Mouse (Mus musculus) common myeloid progenitor, adult 5-6 weeks (primary cell): ENCODE measurements around the gene Aldh4a1. TPM values are rescaled to one million over a fixed set of nuclear protein-coding genes. Genes with fewer than 3 reads are reported as not detected.

Experiments
- ATAC-seq: replicated peaks from 2 replicates; pipeline ENCODE4 v1.8.0; 2016; ENCODE audit warnings: low read depth, mild to moderate bottlenecking, moderate TSS enrichment, inconsistent platforms; ENCODE audit not compliant: poor library complexity, severe bottlenecking
- total RNA-seq: library from RNA; stranded (forward); fragments of 200-1000, 187-1606 nt; gene quantifications from 2 replicates; pipeline ENCODE4 v1.2.3, GENCODE M21; 2017

Gene Aldh4a1
- 9.1 and 11.2 TPM in 2 replicates for total RNA-seq

DNA sequence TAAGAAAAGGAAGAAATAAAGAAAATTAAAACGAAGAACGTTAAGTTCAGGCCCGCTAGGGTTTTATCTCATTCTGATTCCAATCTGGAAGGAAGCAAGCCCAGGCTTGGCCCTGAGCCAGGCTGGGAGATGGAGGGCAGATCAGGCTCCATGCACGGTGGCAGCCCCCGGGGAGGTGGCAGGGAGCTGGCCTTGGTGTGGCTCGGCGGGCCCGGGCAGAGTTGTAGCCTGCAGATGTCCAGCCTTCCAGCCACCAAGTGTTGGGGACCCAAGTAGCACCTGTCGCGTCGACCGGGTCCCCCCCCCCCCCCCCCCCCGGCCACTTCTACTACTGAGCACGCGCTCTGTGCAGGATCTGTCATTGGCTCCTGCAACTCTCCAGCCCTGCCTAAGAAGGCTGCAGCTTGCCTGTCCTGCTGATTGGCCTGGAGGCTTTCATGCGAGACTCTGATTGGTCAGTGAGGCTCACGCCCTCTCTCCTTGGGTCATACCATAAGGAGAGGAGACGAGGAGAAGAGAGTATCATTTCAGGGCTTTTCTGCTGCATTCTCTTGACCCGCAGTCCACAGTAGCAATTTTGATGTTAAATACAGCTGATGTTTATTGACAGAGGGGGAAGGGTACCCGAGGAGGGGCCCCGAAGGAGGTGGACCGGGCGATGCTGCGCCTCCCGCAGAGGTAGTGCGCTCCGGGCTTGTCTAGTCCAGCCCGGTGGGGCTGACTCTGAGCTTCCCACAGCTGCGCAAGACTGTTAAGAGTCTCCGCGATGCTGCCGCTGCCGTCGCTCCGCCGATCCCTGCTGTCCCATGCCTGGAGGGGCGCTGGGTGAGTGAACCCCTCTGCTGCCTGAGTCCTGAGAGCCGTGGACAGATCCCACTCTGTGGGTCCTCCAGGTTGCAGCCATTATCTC, at the start of gene Aldh4a1:
Aldh4a1 (plus strand) TSS at position 494 of the 910 bp plus-strand sequence.
- ATAC-seq, result peak; percentile 98

DNA sequence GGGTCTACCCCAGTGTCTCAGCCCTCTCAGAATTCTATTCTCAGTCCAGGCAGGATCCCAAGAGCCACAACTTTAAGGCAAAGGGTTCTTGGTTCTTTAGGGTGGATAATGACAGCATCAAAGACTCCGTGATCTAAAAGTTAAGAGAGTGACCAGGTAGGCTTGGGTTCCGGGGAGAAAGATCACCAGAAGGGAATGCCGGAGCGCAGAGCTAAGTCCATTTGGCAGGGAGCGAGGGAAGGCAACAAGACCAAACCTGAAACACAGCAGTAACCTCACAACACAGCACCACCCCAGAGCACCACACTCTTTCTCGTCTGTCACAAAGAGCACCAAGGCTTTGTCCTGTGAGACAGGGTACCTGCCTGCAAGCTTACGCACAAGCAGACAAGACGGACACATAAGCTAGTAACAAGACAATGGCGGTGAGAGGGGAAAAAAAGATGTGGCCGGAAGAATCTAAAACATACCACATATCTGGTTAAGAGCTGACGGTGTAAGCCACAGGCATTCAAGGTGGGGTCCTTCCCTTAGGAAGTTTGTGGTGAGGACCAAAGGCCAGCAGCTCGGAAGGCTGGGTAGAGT, 49.6 kb upstream of the Aldh4a1 start:
- no peak for ATAC-seq

DNA sequence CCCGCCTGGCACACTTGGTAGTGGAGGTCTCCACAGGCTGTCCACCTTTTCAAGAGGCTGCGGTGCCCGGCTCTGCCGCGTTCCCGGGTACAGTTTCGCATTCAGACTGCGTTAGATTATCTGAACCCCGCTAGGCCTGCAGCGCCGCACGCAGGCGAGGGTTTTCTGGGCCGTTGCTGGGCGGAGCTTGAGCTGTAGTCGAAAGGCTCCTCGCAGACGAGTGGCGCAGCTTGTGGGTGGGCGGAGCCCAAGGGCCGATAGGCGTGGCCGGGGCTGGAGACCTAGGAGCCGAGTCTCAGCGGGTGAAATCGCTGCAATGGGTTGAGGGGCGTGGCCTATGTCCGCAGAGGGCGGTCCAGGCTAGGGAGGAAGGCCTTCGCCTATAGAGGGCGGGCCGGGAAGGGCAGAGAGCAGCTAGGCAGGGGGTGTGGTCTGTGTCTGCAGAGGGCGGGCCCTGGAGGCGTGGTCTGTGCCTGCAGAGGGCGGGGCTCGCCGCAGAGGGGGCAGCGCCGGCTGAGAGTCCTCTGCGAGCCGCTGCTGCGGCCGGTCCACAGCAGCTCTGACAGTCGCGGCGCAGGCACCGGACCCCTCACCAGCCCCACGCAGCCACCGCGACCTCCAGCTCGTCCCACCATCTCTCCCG, 48.4 kb upstream of the Aldh4a1 start:
- peak; percentile 93 for ATAC-seq

DNA sequence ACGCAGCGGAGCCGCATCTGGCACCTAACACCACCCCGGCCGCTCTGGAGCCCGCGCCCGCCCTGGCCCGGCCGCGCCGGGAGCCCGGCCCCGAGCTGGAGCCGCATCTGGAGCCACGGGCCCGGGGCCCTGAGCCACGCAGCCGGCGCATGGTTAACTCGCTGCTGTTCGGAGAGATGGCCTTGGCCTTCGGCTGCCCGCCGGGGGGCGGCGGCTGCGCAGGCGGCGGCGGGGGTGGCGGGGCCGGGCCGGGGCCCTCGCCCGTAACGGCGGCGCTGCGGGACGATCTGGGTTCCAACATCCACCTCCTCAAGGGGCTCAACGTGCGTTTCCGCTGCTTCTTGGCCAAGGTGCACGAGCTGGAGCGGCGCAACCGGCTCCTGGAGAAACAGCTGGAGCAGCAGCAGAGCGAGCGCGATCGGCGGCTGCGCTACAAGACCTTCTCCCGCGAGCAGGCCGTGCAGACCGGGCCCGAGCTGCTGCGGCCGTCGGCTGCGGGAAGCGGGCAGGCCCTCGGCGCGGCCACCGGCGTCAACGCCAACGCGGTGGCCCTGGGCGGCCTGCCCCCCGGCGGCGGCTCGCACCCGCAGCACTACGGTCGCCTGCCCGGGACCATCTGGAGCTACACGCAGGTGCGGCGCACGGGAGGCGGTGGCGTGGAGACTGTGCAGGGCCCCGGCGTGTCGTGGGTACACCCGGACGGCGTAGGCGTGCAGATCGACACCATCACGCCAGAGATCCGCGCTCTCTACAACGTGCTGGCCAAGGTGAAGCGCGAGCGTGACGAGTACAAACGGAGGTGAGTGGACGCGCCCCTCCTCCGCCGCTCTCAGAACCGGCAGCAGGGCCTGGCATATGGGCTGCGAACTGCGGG, 47.6 kb upstream of the Aldh4a1 start:
- ATAC-seq, result no peak

DNA sequence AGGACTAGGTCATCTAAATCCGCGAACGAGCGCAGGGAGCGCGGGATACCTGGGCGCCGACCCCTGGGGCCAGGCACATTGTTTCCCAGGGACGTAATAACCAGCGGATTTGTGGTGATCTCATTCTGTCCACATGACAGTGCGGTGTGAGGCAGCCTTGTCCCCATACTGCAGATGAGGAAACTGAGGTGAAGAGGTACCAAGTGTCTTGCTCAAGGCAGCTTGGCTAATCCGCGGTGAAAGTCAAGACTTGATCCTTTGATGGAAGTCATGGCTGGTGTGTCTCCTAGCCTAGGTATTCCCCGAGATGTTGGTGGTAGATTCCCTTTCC, 47.0 kb upstream of the Aldh4a1 start:
- ATAC-seq, result no peak

DNA sequence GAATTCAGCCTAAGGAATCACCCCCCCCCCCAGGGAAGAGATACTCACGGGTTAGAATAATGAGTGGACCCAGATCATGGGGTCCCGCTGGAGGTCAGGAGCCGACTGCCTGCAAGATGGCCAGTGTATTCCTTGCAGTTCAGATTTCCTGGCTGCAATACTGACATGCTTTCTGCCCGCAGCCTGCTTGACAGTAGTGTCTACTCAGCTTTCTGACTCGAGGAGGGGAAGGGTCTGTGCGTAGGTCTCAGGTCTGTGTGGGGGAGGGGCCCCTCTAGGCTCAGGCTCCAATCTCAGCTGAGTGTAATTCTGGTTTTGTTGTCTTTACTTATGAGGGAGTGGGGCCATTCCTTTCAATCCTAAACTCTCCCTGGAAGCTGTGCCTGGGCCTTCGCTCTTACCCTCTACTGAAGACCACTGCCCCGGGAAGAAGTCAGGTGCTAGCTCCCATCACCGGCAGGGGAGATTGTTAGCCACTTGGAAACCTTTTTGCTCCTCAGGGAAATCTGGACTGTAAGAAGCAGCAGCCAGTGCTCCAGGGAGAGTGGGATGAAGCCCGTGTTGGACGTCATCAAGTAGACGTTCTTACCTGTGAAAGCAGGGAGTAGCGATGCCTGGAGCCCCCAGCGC, 46.3 kb upstream of the Aldh4a1 start:
- no peak for ATAC-seq

DNA sequence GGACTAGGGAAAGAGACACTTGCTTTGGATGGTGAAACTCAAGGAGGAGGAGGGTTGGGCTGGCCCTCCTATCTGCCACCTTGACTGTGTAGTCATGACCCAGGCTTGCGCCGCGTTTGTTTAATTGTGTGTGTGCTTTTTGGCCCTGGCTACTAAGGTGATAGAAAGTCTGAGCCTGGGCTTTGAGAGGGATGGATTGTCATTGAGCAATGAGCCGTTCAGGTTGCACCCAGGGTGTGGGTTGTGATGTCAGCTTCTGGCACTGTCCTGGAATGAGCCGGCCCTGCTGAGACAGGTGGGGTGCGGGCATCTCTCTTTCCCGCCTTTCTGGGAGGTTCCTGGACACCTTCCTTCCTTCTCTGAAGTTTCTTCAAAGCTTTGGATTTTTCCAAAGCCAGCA, 45.7 kb upstream of the Aldh4a1 start:
- no peak for ATAC-seq

DNA sequence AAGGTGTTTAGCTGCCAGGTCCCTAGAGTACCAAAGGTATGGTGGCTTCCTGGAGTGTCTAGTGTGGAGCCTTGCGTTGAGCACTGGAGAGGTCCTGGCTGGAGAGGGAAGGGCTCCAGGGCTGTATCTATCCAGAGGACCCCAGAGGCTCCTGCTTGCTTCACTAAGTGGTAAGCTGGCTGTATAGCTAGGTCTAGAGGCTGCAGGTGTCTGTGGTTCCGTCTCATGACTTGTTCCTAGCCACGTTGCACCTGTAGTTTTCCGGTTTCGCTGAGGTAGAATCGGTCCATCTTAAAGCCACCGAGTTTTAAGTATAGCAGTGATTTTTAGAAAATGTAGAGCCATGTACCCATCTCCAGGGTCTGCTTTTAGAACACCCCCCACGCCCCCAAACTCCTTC, 44.3 kb upstream of the Aldh4a1 start:
- ATAC-seq, result no peak

DNA sequence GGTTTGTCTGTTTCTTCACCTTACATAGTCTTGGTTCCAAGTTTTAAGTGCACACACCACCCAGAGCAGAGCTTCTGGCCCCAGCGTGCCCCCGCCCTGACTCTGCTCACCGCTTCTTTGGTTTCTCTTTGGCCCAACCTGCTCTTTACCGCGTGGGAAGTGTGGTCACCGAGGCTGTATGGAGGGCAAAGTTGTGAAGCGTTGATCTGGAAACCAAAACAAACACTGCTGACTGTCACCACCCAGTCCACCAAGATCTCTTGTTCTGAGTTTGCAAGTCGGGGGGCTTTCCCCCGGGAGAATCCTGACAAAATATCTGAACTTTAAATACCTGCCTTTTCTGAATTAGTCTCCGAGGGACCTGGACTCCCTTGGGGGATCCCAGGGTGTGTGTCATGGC, 43.7 kb upstream of the Aldh4a1 start:
- ATAC-seq, result peak; percentile 8; the same call in 1 of the 2 replicates

DNA sequence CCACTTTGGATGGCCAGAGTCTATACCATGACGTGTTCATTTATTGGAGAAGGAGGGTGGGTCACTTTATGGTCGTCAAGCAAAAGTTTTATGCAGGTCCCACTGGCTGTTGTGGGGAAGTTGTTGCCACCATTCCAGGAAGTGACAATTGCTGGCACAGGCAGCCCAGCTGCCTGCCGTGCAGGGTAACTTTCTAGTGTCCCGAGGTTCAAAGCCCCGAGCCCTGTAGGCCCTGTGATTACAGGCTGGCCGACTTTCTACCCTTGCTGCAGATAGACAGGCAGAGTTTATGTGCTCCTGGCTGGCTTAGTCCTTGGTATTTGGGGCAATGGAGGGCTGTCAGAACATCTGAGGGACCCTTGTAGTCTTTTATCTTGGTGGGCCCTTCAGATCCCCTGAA, 43.2 kb upstream of the Aldh4a1 start:
- ATAC-seq, result peak; percentile 27; the same call in 1 of the 2 replicates

DNA sequence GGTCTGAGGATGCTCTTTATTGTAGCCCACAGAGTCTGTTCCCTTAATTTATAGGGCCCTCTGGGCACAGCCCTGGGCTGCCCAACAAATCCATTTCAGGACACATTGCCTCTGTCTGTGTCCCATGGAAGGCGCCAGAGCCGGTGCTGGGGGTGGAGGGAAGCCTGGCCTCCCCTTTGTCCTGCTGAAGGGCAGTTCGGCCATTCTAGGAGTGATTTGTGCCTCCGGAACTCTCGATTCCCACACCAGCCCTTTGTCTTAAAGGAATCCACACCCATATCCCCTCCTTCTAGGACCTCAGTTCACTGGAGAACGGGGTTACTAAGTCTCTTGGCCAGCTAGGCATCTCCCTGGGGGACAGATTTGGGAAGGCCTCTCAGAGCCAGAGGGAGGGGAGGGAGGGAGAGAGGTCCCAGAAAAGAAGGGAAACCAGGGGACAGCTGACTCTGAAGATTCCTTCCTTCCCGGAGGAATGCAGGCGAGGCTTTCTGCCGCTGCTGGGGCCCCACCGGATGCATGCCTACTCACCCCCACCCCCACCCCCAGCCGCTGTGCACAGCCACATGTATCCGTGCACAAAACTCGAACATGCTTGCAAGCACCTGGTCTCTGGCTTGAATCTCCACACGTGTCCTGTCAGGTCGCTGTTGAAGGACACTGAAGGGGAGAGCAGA, 41.9 kb upstream of the Aldh4a1 start:
- no peak for ATAC-seq

DNA sequence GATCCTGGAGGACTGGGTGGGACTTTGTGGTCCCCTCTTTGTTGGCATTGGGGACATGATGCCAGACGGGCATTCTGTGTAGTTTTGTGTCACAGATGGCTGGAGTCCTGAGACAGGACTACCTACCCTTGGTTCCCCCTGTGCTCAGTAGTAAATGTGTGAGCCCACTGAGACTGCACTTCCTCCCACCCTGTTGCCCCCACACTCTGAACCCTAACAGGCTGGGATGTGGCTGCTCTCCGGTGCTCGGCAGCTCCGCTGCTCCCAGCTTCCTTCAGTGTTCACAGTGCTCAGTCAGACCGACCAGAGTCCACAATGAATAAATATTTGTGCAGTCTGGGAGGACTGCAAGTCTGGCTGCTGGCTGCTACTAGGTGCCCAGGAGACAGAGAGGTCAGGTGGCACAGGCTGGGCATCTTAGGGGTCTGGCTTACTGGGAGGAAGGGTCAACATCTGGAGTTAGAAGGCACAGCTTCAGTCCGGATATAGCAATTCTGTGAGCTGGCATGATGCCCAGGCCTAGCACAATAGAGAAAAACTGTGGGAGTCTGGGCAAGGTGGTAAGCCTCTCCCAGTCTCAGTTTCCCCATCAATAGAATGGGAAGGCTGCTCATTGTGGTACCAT, 41.1 kb upstream of the Aldh4a1 start:
- no peak for ATAC-seq

DNA sequence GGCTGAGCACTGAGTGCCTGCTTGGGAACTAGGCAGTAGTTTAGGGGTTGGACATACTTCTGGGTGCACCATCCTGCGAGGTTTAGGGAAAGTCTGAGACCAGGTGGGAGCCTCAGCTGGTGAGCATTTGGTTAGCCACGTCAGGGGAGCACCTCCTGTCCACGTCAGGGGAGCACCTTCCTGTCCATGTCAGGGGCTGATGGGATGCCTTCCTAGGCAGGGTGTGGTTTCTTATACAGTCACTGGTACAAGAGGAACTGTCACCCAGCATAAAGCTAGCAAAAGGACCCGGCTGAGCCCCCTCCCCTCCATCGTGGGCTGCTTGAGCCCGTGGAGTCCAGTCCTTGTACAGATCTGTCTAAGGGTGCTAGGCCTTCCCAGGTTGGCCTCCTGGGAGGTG, 40.3 kb upstream of the Aldh4a1 start:
- ATAC-seq, result no peak

DNA sequence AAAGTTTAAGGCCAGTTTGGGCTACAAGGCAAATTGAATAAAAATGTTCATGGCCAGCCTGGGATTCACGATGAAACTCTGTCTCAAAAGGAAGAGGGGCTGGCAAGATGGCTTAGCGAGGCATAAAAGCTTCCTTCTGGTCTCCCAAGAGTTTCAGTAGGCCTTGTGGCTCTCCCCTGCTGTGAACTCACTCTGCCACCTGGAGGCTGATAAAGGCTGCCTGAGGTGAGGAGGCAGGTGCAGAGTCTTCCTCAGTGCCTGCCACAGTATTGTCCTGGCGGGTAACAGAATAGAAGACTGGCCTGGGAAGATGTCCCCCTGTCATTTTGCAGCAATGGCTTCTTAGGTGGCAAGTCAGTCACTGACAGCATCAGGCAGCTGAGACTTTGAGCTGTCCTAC, 39.8 kb upstream of the Aldh4a1 start:
- ATAC-seq, result no peak

DNA sequence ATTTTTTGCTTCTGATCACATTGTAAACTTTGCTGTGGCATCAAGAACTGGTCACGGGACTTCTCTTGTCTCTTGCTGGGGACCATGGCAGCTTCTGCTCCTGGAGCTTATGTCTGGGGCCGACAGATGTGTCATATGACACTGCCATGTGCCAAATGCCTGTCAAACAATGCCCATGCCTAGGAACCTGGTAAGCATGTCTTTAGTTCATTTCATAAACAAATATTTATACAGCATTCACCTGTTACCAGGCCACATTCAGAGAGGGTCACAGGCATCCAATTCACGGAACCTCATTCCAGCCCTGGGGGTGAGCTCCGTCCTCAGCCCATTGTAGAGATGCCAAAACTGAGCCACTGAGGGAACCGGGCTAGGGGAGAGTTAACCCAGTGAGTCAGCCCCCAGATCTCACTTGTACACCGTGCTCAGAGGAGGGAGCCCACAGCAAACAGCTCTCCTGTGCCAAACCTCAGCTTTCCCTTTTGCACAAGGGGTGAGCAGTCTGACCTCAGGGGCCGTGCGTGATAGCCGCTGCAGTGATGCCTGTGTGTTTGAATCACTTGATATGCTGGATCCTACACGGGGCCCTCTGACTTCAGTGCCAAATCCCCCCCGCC, 38.9 kb upstream of the Aldh4a1 start:
- ATAC-seq, result no peak

DNA sequence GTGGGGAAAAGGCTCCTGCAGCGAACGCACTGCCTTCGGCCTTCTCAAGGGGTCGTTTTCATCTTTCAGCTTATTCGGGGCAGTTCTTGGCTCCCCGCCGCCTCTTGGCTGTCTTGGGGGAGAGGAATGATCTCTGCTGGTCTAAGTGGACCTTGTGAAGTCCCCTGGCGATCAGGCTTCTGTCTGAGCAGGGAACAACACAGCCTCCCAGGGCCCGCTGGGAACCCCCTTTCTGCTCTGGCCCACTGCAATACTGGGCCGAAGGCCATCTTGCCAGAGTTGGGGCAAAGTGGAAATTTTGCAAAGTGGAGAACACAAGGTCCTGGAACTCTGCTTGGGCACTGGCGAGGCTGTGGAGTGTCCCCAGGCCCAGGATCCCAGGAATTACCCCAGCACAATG, 38.0 kb upstream of the Aldh4a1 start:
- ATAC-seq, result no peak

DNA sequence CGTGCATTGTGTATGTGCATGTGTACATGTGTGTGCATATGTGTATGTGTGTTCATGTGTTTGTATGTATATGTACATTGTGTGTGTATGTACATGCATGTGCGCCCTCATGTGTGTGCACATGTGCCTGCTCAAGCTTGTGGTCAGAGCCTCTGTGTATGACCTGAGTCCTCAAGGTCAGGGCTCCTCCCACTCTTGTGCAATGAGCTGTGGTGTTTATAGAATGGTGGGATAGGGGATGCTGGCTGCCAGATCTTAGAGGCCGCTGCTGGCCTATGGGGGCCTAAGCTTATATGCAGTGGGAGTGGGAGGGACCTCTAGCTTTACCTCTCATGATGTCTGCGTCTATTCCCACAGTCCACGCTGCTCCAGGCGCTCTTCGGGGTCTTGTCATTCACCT, 37.0 kb upstream of the Aldh4a1 start:
- ATAC-seq, result peak; percentile 53

DNA sequence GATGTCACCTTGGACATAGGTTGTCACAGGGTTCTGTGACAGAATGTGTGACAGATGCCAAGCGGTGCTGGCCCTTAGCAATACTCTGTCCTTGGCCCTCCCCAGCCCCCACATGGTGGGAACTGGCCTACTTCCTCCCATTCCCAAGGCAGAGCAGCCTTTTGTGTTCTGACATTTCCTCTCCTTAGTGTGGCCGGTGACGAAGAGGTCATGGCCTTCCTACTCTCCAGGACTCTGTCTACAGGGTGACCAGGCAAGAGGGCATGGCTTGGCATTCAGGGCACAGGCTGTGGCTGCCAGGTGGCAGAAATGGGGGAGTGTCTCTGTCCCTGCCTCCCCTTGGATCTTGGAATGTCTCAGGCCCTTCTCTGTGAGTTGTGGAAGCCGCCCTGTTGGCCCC, 35.3 kb upstream of the Aldh4a1 start:
- no peak for ATAC-seq

DNA sequence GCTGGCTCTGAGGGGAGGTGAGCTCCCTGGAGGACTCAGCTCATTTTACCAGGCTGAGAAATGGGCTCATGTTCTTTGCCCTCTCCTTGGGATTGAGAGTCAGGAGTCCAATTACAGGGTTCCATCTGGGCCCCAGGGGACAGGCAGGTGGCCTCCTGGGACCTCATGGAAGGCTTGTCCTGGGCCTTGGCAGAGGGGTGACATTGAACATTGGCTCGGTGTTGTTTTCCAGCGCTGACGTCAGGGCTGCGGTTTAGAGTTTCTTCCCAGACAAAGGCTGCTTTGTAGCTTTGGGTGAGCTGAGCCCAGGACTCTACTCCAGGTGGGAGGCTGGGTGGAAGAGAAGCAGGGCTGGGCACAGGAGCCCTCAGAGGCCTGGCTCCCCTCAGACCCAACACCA, 34.9 kb upstream of the Aldh4a1 start:
- ATAC-seq, result no peak
